Mouse (Mus musculus) kidney, postnatal 4 days (tissue): ENCODE results near the gene Trim37.

ENCODE experiments used
- DNase-seq, 2 experiments: peaks; one replicate each; pipeline ENCODE4 v3.0.0; 2021; ENCODE audit warnings: mixed read lengths in 2 of 2

Gene Trim37

GRCm38 (mm10) chr11:87126824-87127816, at the start of gene Trim37:
TSS of gene Trim37 (plus strand) at chr11:87127077.
- DNase-seq = peak; percentile 84 to 92

- DNase-seq = no peak
Measured at GRCm38 (mm10) chr11:87083712-87084111, 43.2 kb upstream of the Trim37 start.

GRCm38 (mm10) chr11:87085461-87085860, 41.4 kb upstream of the Trim37 start:
- no peak for DNase-seq

GRCm38 (mm10) chr11:87086290-87086984, 40.4 kb upstream of the Trim37 start, which contains the start of gene Smg8:
TSS of gene Smg8 (minus strand) at chr11:87086774.
- DNase-seq = peak; percentile 84 to 88

GRCm38 (mm10) chr11:87087142-87087541, 39.7 kb upstream of the Trim37 start:
- no peak for DNase-seq

GRCm38 (mm10) chr11:87108409-87108754, 18.5 kb upstream of the Trim37 start, which contains the start of gene Prr11:
TSS of gene Prr11 (minus strand) at chr11:87108708.
- no peak for DNase-seq

- peak; percentile 96 to 98 for DNase-seq
Measured at GRCm38 (mm10) chr11:87108755-87109518, 17.9 kb upstream of the Trim37 start, which contains the start of gene Ska2. TSS of gene Ska2 (plus strand) at chr11:87109234.

- peak; percentile 47 to 62 for DNase-seq
Measured at GRCm38 (mm10) chr11:87109519-87110171, 17.2 kb upstream of the Trim37 start.

GRCm38 (mm10) chr11:87110172-87110909, 16.5 kb upstream of the Trim37 start:
- DNase-seq = no peak

- no peak for DNase-seq
Measured at GRCm38 (mm10) chr11:87121864-87122263, 5.0 kb upstream of the Trim37 start.

- no peak for DNase-seq
Measured at GRCm38 (mm10) chr11:87125562-87125961, 1.3 kb upstream of the Trim37 start.

- no peak for DNase-seq
Measured at GRCm38 (mm10) chr11:87126281-87126823, 525 bp upstream of the Trim37 start.

GRCm38 (mm10) chr11:87136233-87136632, 9.4 kb downstream of the Trim37 start:
- no peak for DNase-seq

- DNase-seq = no peak
Measured at GRCm38 (mm10) chr11:87158012-87158411, 31.1 kb downstream of the Trim37 start.

- no peak for DNase-seq
Measured at GRCm38 (mm10) chr11:87162687-87163086, 35.8 kb downstream of the Trim37 start.

- no peak for DNase-seq
Measured at GRCm38 (mm10) chr11:87163751-87164150, 36.9 kb downstream of the Trim37 start.

- no peak for DNase-seq
Measured at GRCm38 (mm10) chr11:87173625-87174024, 46.7 kb downstream of the Trim37 start.

GRCm38 (mm10) chr11:87175031-87175430, 48.2 kb downstream of the Trim37 start:
- DNase-seq = no peak

GRCm38 (mm10) chr11:87212313-87212712, 85.4 kb downstream of the Trim37 start:
- DNase-seq = no peak

GRCm38 (mm10) chr11:87222686-87223085, 95.8 kb downstream of the Trim37 start:
- DNase-seq = peak in 1 of 2 experiments; percentile 13

GRCm38 (mm10) chr11:87227056-87227455, 100.2 kb downstream of the Trim37 start:
- no peak for DNase-seq
